Mouse (Mus musculus): ENCODE data around the gene Pcnx3. TPM values are rescaled to one million over a fixed set of nuclear protein-coding genes. Genes with fewer than 3 reads are reported as not detected.

Gene Pcnx3
- total and polyA plus RNA-seq, 3 experiments = 17.5 to 40.1 (median 18.6) TPM

DNA sequence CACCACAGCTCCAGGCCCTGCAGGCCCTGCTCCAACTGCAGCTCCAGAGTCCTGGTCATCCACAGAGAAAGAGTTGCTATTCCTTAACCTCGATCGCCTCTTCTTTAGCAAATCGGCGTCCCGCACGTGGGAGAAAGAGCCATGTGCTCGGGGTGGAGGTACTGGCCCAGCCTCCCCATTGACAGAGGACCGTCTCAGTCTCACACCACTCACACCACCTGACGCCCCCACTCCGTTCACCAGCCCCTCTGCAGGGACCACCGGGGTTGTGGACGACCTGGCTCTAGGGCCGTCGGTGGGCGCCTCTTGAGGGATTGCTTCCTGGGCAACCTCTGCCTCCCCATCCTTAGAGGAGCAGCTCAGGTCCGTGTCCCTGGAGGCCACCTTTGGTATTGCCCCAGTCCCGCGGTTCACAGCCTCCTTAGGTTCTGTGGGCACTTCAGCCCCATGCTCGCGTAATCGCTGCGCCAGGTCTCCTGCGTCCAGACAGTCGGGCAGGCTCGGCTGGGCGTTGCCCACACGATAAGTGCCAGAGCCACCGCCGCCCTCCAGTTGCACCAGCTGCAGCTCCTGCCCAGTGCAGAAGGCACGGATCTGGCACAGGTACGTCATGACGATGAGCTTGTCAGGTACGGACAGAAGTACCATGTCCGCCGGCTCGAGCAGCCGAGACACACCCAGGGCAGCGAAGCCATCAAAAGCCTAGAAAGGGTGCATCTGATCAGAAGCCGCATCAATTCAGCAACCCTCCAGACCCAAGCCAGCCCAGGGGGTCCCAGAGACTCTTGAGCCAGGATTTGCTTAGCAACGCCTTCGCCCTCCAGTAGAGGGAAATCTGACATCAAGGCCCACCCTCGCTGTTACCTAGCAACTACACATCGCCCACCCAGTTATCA is 27.3 kb upstream of the Pcnx3 start:
- Histone ChIP-seq H3K9ac (ENCODE audit: low read depth, low read length) (no peak overlapping the region), H3K79me2 (replicated peaks; ENCODE audit: control insufficient read depth, insufficient read depth, low read length) (no peaks in the 10 kb centered on the region), H3K27me3 (ENCODE audit: control insufficient read depth, insufficient read depth, low read length) (no peaks in the 10 kb centered on the region), H3K36me3 (ENCODE audit: control insufficient read depth, insufficient read depth, low read length) (peaks cover 4% of the 10 kb centered on the region; the same call in 1 of the 2 replicates), H3K27ac (no peak overlapping the region), H3K4me1 (ENCODE audit: control insufficient read depth, insufficient read depth, low read length) (peaks cover 9% of the 10 kb centered on the region), H3K4me3 (no peak overlapping the region)
- 64% methylated on average over 43 of the region's 43 CpGs for WGBS
- peak; percentile 32 for TF ChIP-seq CTCF (IDR thresholded peaks at IDR 0.05)
- no peak for TF ChIP-seq POLR2A (IDR thresholded peaks at IDR 0.05; ENCODE audit: insufficient read depth, low read depth, low read length)
- no peak for TF ChIP-seq EP300 (IDR thresholded peaks at IDR 0.05; ENCODE audit: insufficient read depth, low read depth, low read length)
- intact Hi-C loops (cut with DNase I) = no loop called here
- DNase-seq = peak; percentile 24 to 26

GRCm38 (mm10) chr19:5713730-5714129 is 25.0 kb upstream of the Pcnx3 start:
- H3K27ac ChIP-seq = peak overlapping the region; percentile 64
- peak; percentile 77 to 87 for DNase-seq
- H3K79me2 ChIP-seq (replicated peaks; ENCODE audit: control insufficient read depth, insufficient read depth, low read length) = no peaks in the 10 kb centered on the region
- no peaks in the 10 kb centered on the region for H3K27me3 ChIP-seq (ENCODE audit: control insufficient read depth, insufficient read depth, low read length)
- peaks cover 9% of the 10 kb centered on the region for H3K4me1 ChIP-seq (ENCODE audit: control insufficient read depth, insufficient read depth, low read length)
- WGBS = 3% methylated on average over 2 of the region's 2 CpGs
- intact Hi-C loops (cut with DNase I) = loop anchor here (2.0 kb wide), 1 partner anchor 21 kb away; no protein-coding TSS in a partner anchor
- peaks cover 4% of the 10 kb centered on the region; the same call in 1 of the 2 replicates for H3K36me3 ChIP-seq (ENCODE audit: control insufficient read depth, insufficient read depth, low read length)
- TF ChIP-seq CTCF (IDR thresholded peaks at IDR 0.05) (no peak), POLR2A (IDR thresholded peaks at IDR 0.05; ENCODE audit: insufficient read depth, low read depth, low read length) (no peak), EP300 (IDR thresholded peaks at IDR 0.05; ENCODE audit: insufficient read depth, low read depth, low read length) (no peak)
- H3K4me3 ChIP-seq = no peak overlapping the region
- H3K9ac ChIP-seq (ENCODE audit: low read depth, low read length) = no peak overlapping the region

- Histone ChIP-seq H3K27ac (peak overlapping the region; percentile 64), H3K9ac (ENCODE audit: low read depth, low read length) (no peak overlapping the region), H3K4me1 (ENCODE audit: control insufficient read depth, insufficient read depth, low read length) (peaks cover 9% of the 10 kb centered on the region), H3K36me3 (ENCODE audit: control insufficient read depth, insufficient read depth, low read length) (peaks cover 4% of the 10 kb centered on the region; the same call in 1 of the 2 replicates), H3K79me2 (replicated peaks; ENCODE audit: control insufficient read depth, insufficient read depth, low read length) (no peaks in the 10 kb centered on the region), H3K27me3 (ENCODE audit: control insufficient read depth, insufficient read depth, low read length) (no peaks in the 10 kb centered on the region), H3K4me3 (no peak overlapping the region)
- intact Hi-C loops (cut with DNase I) = loop anchor here (2.0 kb wide), 1 partner anchor 20 kb away; no protein-coding TSS in a partner anchor
- no peak for DNase-seq
- no peak for TF ChIP-seq POLR2A (IDR thresholded peaks at IDR 0.05; ENCODE audit: insufficient read depth, low read depth, low read length)
- no peak for TF ChIP-seq EP300 (IDR thresholded peaks at IDR 0.05; ENCODE audit: insufficient read depth, low read depth, low read length)
- no peak for TF ChIP-seq CTCF (IDR thresholded peaks at IDR 0.05)
- 53% methylated on average over 5 of the region's 5 CpGs for WGBS
These were observed 24.5 kb upstream of the Pcnx3 start for GRCm38 (mm10) chr19:5713255-5713654.

DNA sequence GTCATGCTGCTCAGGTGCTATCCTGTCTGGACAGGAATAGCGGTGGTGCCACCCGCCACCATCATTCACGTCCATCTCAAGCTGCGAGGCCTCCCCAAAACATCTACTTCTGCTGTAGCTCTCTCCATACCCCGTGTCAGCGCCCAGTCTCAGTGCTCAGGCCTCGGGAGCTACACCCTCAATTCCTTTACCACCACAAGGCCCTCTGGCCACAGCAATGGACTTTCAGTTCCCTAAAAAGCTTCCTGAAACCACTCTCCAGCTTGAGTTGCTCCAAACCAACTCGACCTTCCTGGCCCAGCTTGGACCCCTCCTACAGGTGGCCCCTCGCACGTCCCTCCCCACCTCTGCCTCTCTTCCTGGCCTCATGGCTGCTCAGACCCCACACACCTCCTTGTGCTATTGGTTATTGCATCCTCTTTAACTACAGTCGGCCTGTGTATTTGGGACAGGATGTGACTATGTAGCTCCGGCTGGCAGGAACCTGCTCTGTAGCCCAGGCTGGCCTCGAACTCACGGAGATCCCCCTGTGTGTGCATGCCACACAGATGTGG is 23.3 kb upstream of the Pcnx3 start:
- WGBS = 82% methylated on average over 14 of the region's 14 CpGs
- peaks cover 9% of the 10 kb centered on the region for H3K4me1 ChIP-seq (ENCODE audit: control insufficient read depth, insufficient read depth, low read length)
- intact Hi-C loops (cut with DNase I) = loop anchor here (1.0 to 2.0 kb wide), 3 partner anchors 16 to 69 kb away; no protein-coding TSS in a partner anchor
- H3K79me2 ChIP-seq (replicated peaks; ENCODE audit: control insufficient read depth, insufficient read depth, low read length) = no peaks in the 10 kb centered on the region
- no peaks in the 10 kb centered on the region for H3K27me3 ChIP-seq (ENCODE audit: control insufficient read depth, insufficient read depth, low read length)
- no peak overlapping the region for H3K9ac ChIP-seq (ENCODE audit: low read depth, low read length)
- H3K4me3 ChIP-seq = no peak overlapping the region
- peak in 1 of 2 experiments; percentile 54 for DNase-seq
- TF ChIP-seq EP300 (IDR thresholded peaks at IDR 0.05; ENCODE audit: insufficient read depth, low read depth, low read length) (no peak), POLR2A (IDR thresholded peaks at IDR 0.05; ENCODE audit: insufficient read depth, low read depth, low read length) (no peak)
- H3K36me3 ChIP-seq (ENCODE audit: control insufficient read depth, insufficient read depth, low read length) = peaks cover 4% of the 10 kb centered on the region; the same call in 1 of the 2 replicates
- no peak overlapping the region for H3K27ac ChIP-seq

- intact Hi-C loops (cut with DNase I) = loop anchor here (1.0 to 2.0 kb wide), 2 partner anchors 17 to 70 kb away; no protein-coding TSS in a partner anchor
- H3K79me2 ChIP-seq (replicated peaks; ENCODE audit: control insufficient read depth, insufficient read depth, low read length) = no peaks in the 10 kb centered on the region
- H3K27me3 ChIP-seq (ENCODE audit: control insufficient read depth, insufficient read depth, low read length) = no peaks in the 10 kb centered on the region
- peak overlapping the region; percentile 7; the same call in 1 of the 2 replicates for H3K27ac ChIP-seq
- no peak overlapping the region for H3K4me3 ChIP-seq
- no peak overlapping the region for H3K9ac ChIP-seq (ENCODE audit: low read depth, low read length)
- DNase-seq = peak; percentile 69 to 71
- H3K4me1 ChIP-seq (ENCODE audit: control insufficient read depth, insufficient read depth, low read length) = peaks cover 9% of the 10 kb centered on the region
- peaks cover 4% of the 10 kb centered on the region; the same call in 1 of the 2 replicates for H3K36me3 ChIP-seq (ENCODE audit: control insufficient read depth, insufficient read depth, low read length)
- 25% methylated on average over 3 of the region's 3 CpGs for WGBS
- TF ChIP-seq CTCF (IDR thresholded peaks at IDR 0.05) (peak; percentile 91), POLR2A (IDR thresholded peaks at IDR 0.05; ENCODE audit: insufficient read depth, low read depth, low read length) (no peak), EP300 (IDR thresholded peaks at IDR 0.05; ENCODE audit: insufficient read depth, low read depth, low read length) (peak; percentile 79)
These were observed 22.5 kb upstream of the Pcnx3 start for GRCm38 (mm10) chr19:5711218-5711617.
